ENCODE assay signal across 32 mouse cellular contexts in the genomic region with DNA sequence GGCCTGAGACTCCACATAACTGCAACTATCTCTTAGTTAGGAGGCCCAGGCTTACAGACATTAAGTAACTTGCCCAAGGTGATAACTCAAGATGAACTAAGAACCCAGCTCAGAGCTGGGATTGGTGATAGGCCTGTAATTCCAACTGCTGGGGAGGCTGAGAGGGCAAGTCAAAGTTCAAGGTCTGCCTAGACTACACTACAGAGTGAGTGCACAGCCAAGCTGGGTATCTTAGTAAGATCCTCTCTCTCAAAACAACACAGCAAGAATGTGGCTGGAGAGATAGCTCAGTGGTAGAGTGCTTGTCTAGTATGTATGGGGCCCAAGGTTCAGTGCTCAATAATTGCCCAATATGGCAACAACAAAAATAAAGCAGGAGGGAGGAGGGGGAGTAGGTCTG. TPM values are rescaled to one million over a fixed set of nuclear protein-coding genes. Genes with fewer than 3 reads are reported as not detected.
DNase-seq lines count a peak whose midpoint lies in the region; ATAC-seq and TF ChIP-seq lines count a peak whose summit lies in the region.
"Had no signal": no experiment of that assay in that cellular context is flagged by ENCODE, and none has a peak within 500 bp of the region (broad histone marks: within the 10 kb centered on the region; RNA-seq: fewer than 3 reads in every experiment).

No protein-coding gene starts in this region.

- H3K4me2 ChIP-seq in forebrain, embryonic 15.5 days (replicated peaks), result no peak overlapping the region
- H3K4me2 ChIP-seq: embryonic facial prominence, embryonic 13.5 days; forebrain, embryonic 12.5 days; hindbrain, embryonic 15.5 days; limb, embryonic 12.5 days; liver, embryonic 11.5 days; midbrain, embryonic 15.5 days; neural tube, embryonic 15.5 days; stomach, embryonic 15.5 days had no signal

- TF ChIP-seq EP300 in MEL (IDR thresholded peaks at IDR 0.05; ENCODE audit: low read depth in 1 of 2, low read length in 2 of 2), result peak; percentile 86; a peak in 3 of 4 replicates

- H3K4me3 ChIP-seq in MEL (ENCODE audit: control insufficient read depth in 1 of 2, insufficient read depth in 1 of 2, low read depth in 2 of 2, low read length in 2 of 2), result no peak overlapping the region
- H3K4me3 ChIP-seq in forebrain, embryonic 15.5 days, result no peak overlapping the region
- H3K4me3 ChIP-seq: embryonic facial prominence, embryonic 13.5 days; forebrain, embryonic 12.5 days; hindbrain, embryonic 10.5 days; hindbrain, embryonic 15.5 days; left cerebral cortex, adult 2 months; limb, embryonic 12.5 days; midbrain, embryonic 10.5 days; midbrain, embryonic 15.5 days; neural tube, embryonic 15.5 days; stomach, embryonic 15.5 days had no signal

- H3K9me3 ChIP-seq in MEL (replicated peaks; ENCODE audit: insufficient read depth, low read length), result no peaks in the 10 kb centered on the region
- H3K9me3 ChIP-seq in forebrain, embryonic 15.5 days, result no peaks in the 10 kb centered on the region
- H3K9me3 ChIP-seq: embryonic facial prominence, embryonic 13.5 days; forebrain, embryonic 12.5 days; hindbrain, embryonic 10.5 days; hindbrain, embryonic 15.5 days; limb, embryonic 12.5 days; midbrain, embryonic 10.5 days; midbrain, embryonic 15.5 days; neural tube, embryonic 15.5 days; stomach, embryonic 15.5 days had no signal

- no peak for TF ChIP-seq RAD21 in MEL (IDR thresholded peaks at IDR 0.05; ENCODE audit: low read depth, low read length)

- TF ChIP-seq POLR2A in MEL (IDR thresholded peaks at IDR 0.05; ENCODE audit: control insufficient read depth in 1 of 2, insufficient read depth in 1 of 2, low read depth in 1 of 2, low read length in 2 of 2, poor library complexity in 1 of 2), result no peak

- H3K27me3 ChIP-seq in MEL (ENCODE audit: control insufficient read depth in 1 of 2, insufficient read depth in 2 of 2, low read length in 2 of 2), result no peaks in the 10 kb centered on the region
- H3K27me3 ChIP-seq in forebrain, embryonic 15.5 days, result no peaks in the 10 kb centered on the region
- H3K27me3 ChIP-seq: embryonic facial prominence, embryonic 13.5 days; forebrain, embryonic 12.5 days; hindbrain, embryonic 15.5 days; limb, embryonic 12.5 days; midbrain, embryonic 15.5 days; neural tube, embryonic 15.5 days; stomach, embryonic 15.5 days had no signal

- no peaks in the 10 kb centered on the region; the same call in none of the 2 replicates for H3K79me2 ChIP-seq in MEL (ENCODE audit: control insufficient read depth, insufficient read depth, low read length, poor library complexity)

- peak overlapping the region; percentile 11; the same call in 1 of the 2 replicates for H3K27ac ChIP-seq in MEL (ENCODE audit: control insufficient read depth, low read depth, low read length)
- H3K27ac ChIP-seq in forebrain, embryonic 15.5 days (replicated peaks), result no peak overlapping the region
- H3K27ac ChIP-seq: embryonic facial prominence, embryonic 13.5 days; forebrain, embryonic 12.5 days; hindbrain, embryonic 10.5 days; hindbrain, embryonic 15.5 days; left cerebral cortex, adult 2 months; limb, embryonic 12.5 days; macrophage; midbrain, embryonic 10.5 days; midbrain, embryonic 15.5 days; neural tube, embryonic 15.5 days; stomach, embryonic 15.5 days had no signal

- H3K4me1 ChIP-seq in MEL (ENCODE audit: control insufficient read depth in 1 of 2, insufficient read depth in 2 of 2, low read length in 2 of 2), result peaks cover 0 to 4% of the 10 kb centered on the region in 2 experiments; a peak in 2 of 4 replicates
- no peaks in the 10 kb centered on the region for H3K4me1 ChIP-seq in forebrain, embryonic 15.5 days
- H3K4me1 ChIP-seq: embryonic facial prominence, embryonic 13.5 days; forebrain, embryonic 12.5 days; hindbrain, embryonic 10.5 days; hindbrain, embryonic 15.5 days; limb, embryonic 12.5 days; midbrain, embryonic 10.5 days; midbrain, embryonic 15.5 days; neural tube, embryonic 15.5 days; stomach, embryonic 15.5 days had no signal

- ATAC-seq in forebrain, embryonic 15.5 days (replicated peaks), result no peak
- ATAC-seq: activated CD4-positive, CD25-positive, alpha-beta regulatory T cell, adult 4 months; CD4-positive, CD25-positive, alpha-beta regulatory T cell, adult 4 months; inflammation-experienced regulatory T-cells, adult 6 months; midbrain, embryonic 15.5 days had no signal

- DNase-seq in kidney, adult 9 months, result peak; percentile 34
- DNase-seq in kidney, adult 18-20 months, result no peak
- DNase-seq in MEL (ENCODE audit: low read depth, low spot score), result peak; percentile 61
- DNase-seq in c-Kit-positive CD71-positive TER-119-positive erythroid progenitor cells, embryonic 14.5 days (ENCODE audit: low spot score), result peak; percentile 81
- peak; percentile 59 for DNase-seq in yolk sac, embryonic 10.5 days (ENCODE audit: low spot score)
- no peak for DNase-seq in cerebellum, postnatal 4 days (ENCODE audit: low spot score in 2 of 2)
- DNase-seq: adrenal gland, adult 8-10 months; cerebellum, adult 11-12 months; cerebellum, adult 9-11 months; gastrocnemius, postnatal 10 days; heart, postnatal 14 days; lung, adult 2 months; lung, postnatal 10 days; retina, postnatal 1 day; right cerebral cortex, postnatal 14 days; thymus, postnatal 14 days had no signal

- no peak overlapping the region for H3K9ac ChIP-seq in MEL (ENCODE audit: control insufficient read depth, low read depth, low read length, poor library complexity, severe bottlenecking)
- no peak overlapping the region for H3K9ac ChIP-seq in forebrain, embryonic 15.5 days (replicated peaks)
- H3K9ac ChIP-seq: embryonic facial prominence, embryonic 13.5 days; forebrain, embryonic 12.5 days; hindbrain, embryonic 15.5 days; limb, embryonic 12.5 days; midbrain, embryonic 15.5 days; neural tube, embryonic 15.5 days; stomach, embryonic 15.5 days had no signal

- peaks cover 7 to 25% of the 10 kb centered on the region in 2 experiments for H3K36me3 ChIP-seq in MEL (ENCODE audit: control insufficient read depth in 1 of 2, insufficient read depth in 2 of 2, low read length in 2 of 2)
- H3K36me3 ChIP-seq in forebrain, embryonic 15.5 days, result peaks cover 70% of the 10 kb centered on the region

- TF ChIP-seq CTCF in MEL (IDR thresholded peaks at IDR 0.05 in 2 of 3, conservative IDR thresholded peaks at IDR 0.05 in 1 of 3; ENCODE audit: control insufficient read depth in 1 of 3, insufficient read depth in 1 of 3, low read depth in 2 of 3, low read length in 3 of 3, poor library complexity in 1 of 3, severe bottlenecking in 1 of 3), result no peak

TF ChIP-seq in MEL, 35 proteins besides CTCF, POLR2A, EP300 and RAD21 (continues in another document):
- TF ChIP-seq USF2 (IDR thresholded peaks at IDR 0.05; ENCODE audit: borderline replicate concordance in 1 of 2, insufficient read depth in 1 of 2, low read depth in 1 of 2, low read length in 2 of 2) (no peak), JUND (IDR thresholded peaks at IDR 0.05; ENCODE audit: low read depth, low read length) (no peak), NELFE (IDR thresholded peaks at IDR 0.05; ENCODE audit: low read depth, low read length) (no peak), SIN3A (IDR thresholded peaks at IDR 0.05; ENCODE audit: low read length) (peak; percentile 59; the same call in 1 of the 2 replicates), TAL1 (IDR thresholded peaks at IDR 0.05; ENCODE audit: low read length) (peak; percentile 83), CHD2 (IDR thresholded peaks at IDR 0.05; ENCODE audit: low read length) (no peak), USF1 (IDR thresholded peaks at IDR 0.05; ENCODE audit: low read depth, low read length) (0 out of 2 replicates have a peak, but pooled peaks have one; percentile 9), POLR2AphosphoS2 (IDR thresholded peaks at IDR 0.05; ENCODE audit: low read length) (no peak), E2F4 (IDR thresholded peaks at IDR 0.05; ENCODE audit: borderline replicate concordance, low read depth, low read length) (no peak), MAFK (IDR thresholded peaks at IDR 0.05; ENCODE audit: borderline replicate concordance, low read depth, low read length) (no peak), ETS1 (IDR thresholded peaks at IDR 0.05; ENCODE audit: low read depth, low read length) (peak; percentile 65), CHD1 (IDR thresholded peaks at IDR 0.05; ENCODE audit: low read depth, low read length) (no peak), BHLHE40 (IDR thresholded peaks at IDR 0.05; ENCODE audit: borderline replicate concordance, low read depth, low read length) (no peak), MXI1 (IDR thresholded peaks at IDR 0.05; ENCODE audit: low read depth, low read length) (peak; percentile 37; the same call in 1 of the 2 replicates), MEF2A (IDR thresholded peaks at IDR 0.05; ENCODE audit: extremely low read depth, insufficient replicate concordance, low read depth, low read length, poor library complexity, severe bottlenecking) (no peak), ELF1 (IDR thresholded peaks at IDR 0.05; ENCODE audit: low read depth, low read length) (no peak)

RNA-seq across cellular contexts. Expression of gene Rrp12, which starts 7.8 kb away (rescaled TPM):
- 93.8 and 106 TPM in 2 replicates for total RNA-seq in MEL (2012; rRNA removed)
- polyA plus RNA-seq in MEL (2012; ENCODE audit: insufficient read depth in 1 of 2, insufficient read length in 2 of 2, low read depth in 1 of 2, low replicate concordance in 2 of 2, missing spikeins in 1 of 2), result 100 to 1,000 TPM in 1 of 2 experiments, 10 to 100 TPM in 1; 44.5 to 134 TPM
- 16.7 and 17.3 TPM in 2 replicates for polyA plus RNA-seq in forebrain, embryonic 15.5 days (2015; fragmentation: Nextera tagmentation; extraction: Ambion mirVana)

RNA-seq across cellular contexts. Expression of gene Pgam1, which starts 23.5 kb away (rescaled TPM):
- 267 and 714 TPM in 2 replicates for total RNA-seq in MEL (2012; rRNA removed)
- polyA plus RNA-seq in MEL (2012; ENCODE audit: insufficient read depth in 1 of 2, insufficient read length in 2 of 2, low read depth in 1 of 2, low replicate concordance in 2 of 2, missing spikeins in 1 of 2), result 100 to 1,000 TPM; 220 to 756 TPM
- 463 and 466 TPM in 2 replicates for polyA plus RNA-seq in forebrain, embryonic 15.5 days (2015; fragmentation: Nextera tagmentation; extraction: Ambion mirVana)

RNA-seq across cellular contexts. Expression of gene Frat2, which starts 40.3 kb away (rescaled TPM):
- total RNA-seq in MEL (2012; rRNA removed), result 55.6 and 58.2 TPM in 2 replicates
- 100 to 1,000 TPM in 1 of 2 experiments, not detected in 1; 110 TPM for polyA plus RNA-seq in MEL (2012; ENCODE audit: insufficient read depth in 1 of 2, insufficient read length in 2 of 2, low read depth in 1 of 2, low replicate concordance in 2 of 2, missing spikeins in 1 of 2)
- 16.9 and 17.9 TPM in 2 replicates for polyA plus RNA-seq in forebrain, embryonic 15.5 days (2015; fragmentation: Nextera tagmentation; extraction: Ambion mirVana)

RNA-seq across cellular contexts. Expression of gene Exosc1, which starts 45.0 kb away (rescaled TPM):
- total RNA-seq in MEL (2012; rRNA removed), result 101 and 118 TPM in 2 replicates
- polyA plus RNA-seq in MEL (2012; ENCODE audit: insufficient read depth in 1 of 2, insufficient read length in 2 of 2, low read depth in 1 of 2, low replicate concordance in 2 of 2, missing spikeins in 1 of 2), result 100 to 1,000 TPM; 162 to 390 TPM
- 76.8 and 78.4 TPM in 2 replicates for polyA plus RNA-seq in forebrain, embryonic 15.5 days (2015; fragmentation: Nextera tagmentation; extraction: Ambion mirVana)

RNA-seq across cellular contexts. Expression of gene Zdhhc16, which starts 45.1 kb away (rescaled TPM):
- 95.2 and 99.2 TPM in 2 replicates for total RNA-seq in MEL (2012; rRNA removed)
- 100 to 1,000 TPM in 1 of 2 experiments, not detected in 1; 128 TPM for polyA plus RNA-seq in MEL (2012; ENCODE audit: insufficient read depth in 1 of 2, insufficient read length in 2 of 2, low read depth in 1 of 2, low replicate concordance in 2 of 2, missing spikeins in 1 of 2)
- 88.5 and 96.9 TPM in 2 replicates for polyA plus RNA-seq in forebrain, embryonic 15.5 days (2015; fragmentation: Nextera tagmentation; extraction: Ambion mirVana)

Comparison
In these comparisons a context has a peak if more than half of its experiments do, and no peak if none do; other contexts are left out.
1. DNase-seq: peak in kidney, adult 9 months (single experiment), MEL (single experiment), c-Kit-positive CD71-positive TER-119-positive erythroid progenitor cells, embryonic 14.5 days (single experiment) and yolk sac, embryonic 10.5 days (single experiment); none in kidney, adult 18-20 months (single experiment) and cerebellum, postnatal 4 days (0 of 2).